Mouse (Mus musculus): ENCODE measurements around the gene Txndc11.

The Txndc11 gene

DNA sequence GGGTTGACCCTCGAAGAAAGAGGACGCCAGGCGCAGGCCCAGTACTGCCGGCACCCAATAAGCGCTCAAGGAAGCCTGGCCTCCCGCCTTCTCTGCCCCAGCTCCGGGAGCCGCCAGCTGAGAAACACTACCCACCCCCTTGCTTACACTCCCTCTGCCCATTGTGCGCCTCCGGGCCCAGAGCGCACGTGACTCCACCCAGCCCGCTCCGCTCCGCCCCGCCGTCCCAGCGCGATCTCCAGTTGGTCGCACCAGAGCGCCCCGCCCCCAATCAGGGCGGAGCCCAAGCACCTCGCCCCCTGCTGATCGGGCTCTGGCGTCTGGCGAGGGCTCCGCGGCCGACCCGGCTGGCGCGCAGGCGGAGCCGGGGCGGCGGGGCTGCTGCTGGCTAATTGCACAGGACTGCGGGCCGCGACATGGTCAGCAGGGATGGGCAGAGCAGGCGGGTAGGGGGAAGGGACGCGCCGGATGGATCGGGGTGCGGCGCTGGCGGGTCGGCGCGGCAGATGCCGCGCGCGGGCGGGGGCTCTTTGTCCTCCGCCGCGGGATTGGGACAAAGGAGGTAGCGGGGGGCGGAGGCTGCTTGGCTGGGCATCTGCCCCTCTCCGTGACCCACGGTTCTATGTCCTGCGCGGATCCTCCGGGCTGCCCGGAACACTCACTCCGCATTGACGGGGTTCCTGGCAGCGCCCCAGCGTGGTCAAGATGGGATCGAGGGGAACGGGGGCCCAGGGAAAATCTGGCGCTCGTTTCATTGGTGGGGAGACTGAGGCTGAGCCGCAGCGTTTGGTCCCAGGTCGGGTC is 68.2 kb downstream of the Txndc11 start, which contains the start of gene Litaf:
Gene Litaf (minus strand): TSS at position 129 of the 804 bp plus-strand sequence.
- peak; percentile 93 for DNase-seq (ENCODE audit: low read depth in 2 of 2, low spot score in 2 of 2)

DNA sequence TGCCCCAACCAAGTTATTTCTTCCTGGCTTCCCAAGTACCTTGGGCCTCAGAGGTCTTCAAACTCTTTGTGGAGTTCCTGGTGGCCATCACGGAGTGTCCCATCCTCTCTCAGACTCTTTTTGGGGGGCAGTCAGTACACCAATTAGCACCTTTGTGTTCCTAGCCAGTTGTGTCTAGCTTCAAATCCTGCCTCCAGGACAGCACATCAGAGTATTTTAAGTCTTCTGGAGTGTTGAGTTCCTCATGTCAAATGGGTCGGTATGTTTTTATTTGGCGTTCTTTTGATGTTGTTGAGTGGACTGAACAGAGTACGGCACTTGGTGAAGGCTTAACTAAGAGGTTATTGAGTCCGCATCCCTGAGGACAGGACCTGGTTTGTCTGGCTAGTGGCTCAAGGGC is 69.0 kb downstream of the Txndc11 start:
- no peak for DNase-seq (ENCODE audit: low read depth in 2 of 2, low spot score in 2 of 2)

DNA sequence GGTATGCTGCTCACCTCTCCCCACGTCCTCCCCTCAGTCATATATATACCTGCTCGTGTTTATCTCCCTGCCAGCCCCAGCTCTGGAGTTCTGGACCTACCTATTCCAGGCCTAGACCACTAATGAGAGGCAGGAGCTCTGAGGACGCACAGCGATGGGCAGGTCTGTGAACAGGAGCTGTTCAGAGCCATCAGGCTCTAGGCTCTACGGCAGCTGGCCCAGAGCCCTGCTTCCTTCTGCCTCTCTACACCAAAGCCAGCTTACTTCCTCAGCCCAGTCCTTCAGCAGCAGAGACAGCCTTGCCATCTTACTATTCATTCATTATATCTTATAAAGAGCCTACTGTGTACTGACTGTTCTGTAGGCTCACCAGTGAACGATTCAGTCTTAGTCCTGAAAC is 69.7 kb downstream of the Txndc11 start:
- no peak for DNase-seq (ENCODE audit: low read depth in 2 of 2, low spot score in 2 of 2)

DNA sequence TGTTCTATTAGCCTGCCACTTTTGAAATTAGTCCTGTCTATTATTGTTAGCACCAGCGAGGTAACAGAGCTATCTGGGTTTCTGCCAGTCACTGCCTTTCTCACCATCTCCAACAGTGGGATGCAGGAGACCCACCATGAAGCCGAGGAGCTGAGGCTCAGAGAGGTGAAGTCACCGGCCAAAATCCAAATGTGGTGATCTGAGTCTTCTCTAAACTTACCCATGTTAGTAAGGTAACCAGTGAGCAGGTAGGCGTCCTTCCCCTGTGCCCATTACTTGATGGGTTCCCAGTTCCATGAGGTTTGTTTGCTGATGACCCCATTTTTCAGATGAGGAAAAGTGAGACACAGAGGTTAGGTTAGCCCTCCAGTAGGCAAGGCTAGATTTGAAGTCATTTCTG is 70.1 kb downstream of the Txndc11 start:
- no peak for DNase-seq (ENCODE audit: low read depth in 2 of 2, low spot score in 2 of 2)

DNA sequence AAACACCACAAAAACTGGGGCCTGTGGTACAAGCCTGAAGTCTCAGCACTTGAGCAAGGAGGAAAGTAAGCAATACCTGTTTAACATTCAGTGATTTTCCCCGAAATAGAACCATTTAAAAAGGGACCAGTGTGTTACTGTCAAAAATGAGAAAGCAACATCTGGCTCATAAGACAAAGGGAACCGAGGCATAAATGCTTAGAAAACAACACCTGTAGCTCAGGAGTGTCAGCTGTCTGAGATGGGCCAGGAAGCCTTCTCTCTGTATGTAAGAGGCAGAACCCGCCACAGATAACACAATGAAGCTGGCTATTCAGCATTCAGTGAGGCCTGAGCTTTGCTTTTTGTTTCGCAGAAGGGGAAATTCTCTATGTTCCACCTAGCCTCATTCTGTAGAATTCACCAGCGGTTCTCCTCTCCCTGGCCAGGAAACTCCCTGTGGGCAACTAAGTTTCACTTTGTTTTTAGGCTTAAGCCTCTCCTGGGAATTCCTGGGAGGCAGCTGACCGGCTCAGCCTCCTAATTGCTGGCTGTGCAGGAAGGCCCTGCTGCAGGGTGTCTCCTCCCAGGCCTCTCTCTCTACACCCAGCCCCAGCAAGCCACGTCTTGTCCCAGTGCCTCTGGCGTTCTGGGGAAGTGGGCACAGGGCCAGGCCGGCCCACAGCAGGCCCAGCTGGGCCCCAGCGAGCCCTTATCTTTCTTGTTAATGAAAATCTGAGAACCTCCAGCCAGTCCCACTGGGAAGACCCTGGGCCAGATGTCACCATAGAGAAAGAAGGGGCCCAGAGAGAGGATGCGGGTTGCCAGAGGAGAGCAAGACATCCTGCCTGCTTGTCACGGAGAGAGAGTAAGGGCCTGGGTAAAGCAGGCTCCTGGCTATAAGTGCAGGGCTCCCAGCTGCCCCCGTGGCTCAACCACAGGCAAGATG is 71.4 kb downstream of the Txndc11 start:
- DNase-seq (ENCODE audit: low read depth in 2 of 2, low spot score in 2 of 2) = no peak

DNA sequence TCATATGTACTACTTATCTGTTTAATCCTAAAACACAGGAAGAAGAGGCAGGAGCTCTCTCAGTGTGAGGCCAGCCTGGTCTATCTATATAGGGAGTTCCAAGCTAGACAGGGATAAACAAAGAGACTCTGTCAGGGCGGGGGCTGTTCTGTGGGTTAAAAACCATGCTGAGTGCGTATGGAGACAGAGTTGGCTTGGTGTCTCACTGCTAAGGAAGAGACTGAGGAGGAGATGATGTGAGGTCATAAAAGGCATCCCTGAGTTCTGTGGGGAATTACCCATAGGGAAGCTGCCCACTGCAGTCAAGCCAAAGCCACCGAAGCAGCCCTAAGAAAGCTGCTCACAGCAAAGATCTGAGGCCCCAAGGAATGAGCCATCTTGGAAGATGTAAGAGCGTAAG is 73.8 kb downstream of the Txndc11 start, which contains the start of gene Snn:
Gene Snn (plus strand): TSS at position 301 of the 400 bp plus-strand sequence.
- DNase-seq (ENCODE audit: low read depth in 2 of 2, low spot score in 2 of 2) = no peak

DNA sequence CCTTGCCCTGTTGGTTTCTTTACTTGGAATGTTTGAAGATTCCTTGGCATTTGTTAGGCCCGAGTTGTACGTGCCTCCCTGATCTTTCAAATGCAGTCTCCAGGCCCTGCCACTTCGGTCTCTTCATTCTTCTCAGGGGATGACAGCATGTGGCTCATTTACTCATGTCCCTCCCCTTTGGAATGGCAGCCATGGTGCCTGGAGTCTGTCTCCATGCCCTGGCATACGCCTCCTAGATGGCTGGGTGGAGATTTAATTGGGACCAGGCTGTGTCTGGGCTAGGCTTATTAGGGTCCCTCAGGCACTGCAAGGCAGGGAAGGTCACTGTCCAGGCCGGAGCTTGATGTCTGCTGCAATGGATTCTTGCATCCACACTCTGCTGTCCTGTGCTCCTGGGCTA is 78.5 kb downstream of the Txndc11 start:
- no peak for DNase-seq (ENCODE audit: low read depth in 2 of 2, low spot score in 2 of 2)

DNA sequence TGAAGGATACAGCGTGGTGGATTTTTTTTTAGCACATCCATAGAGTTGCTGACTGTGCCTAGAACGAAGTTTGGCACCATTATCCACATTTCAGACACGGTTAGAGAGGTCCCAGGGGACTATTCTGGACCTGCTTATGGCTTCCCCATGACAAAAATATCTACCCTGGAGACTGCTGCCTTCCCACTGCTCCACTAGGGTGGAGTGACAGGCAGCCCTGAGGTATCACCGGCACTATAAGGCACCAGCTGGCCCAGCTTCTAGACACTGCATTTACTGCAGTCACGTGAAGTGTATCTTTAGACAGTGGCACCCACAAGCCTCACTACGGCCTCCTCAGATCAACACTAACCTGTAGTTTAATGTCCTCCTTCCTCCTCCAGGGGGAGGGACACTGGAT is 79.6 kb downstream of the Txndc11 start:
- DNase-seq (ENCODE audit: low read depth in 2 of 2, low spot score in 2 of 2) = no peak

DNA sequence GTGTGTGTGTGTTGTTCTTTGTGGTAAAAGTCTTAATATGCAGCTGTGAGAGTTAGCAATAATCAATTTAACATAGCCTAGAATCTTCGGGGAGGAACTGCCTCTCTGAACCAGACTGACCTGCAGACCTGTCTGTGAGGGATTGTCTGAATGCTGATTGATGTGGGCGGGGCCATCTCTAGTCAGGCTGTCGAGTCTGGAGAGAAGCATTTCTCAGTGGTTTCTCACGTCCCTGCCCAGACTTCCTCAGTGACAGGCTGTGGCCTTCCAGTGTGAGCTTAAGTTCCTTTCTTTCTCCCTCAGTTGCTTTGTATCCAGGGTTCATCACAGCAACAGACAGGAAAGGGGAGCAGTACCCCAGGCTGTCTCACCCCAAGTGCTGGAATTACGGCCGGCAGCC is 80.0 kb downstream of the Txndc11 start:
- DNase-seq (ENCODE audit: low read depth in 2 of 2, low spot score in 2 of 2) = no peak

DNA sequence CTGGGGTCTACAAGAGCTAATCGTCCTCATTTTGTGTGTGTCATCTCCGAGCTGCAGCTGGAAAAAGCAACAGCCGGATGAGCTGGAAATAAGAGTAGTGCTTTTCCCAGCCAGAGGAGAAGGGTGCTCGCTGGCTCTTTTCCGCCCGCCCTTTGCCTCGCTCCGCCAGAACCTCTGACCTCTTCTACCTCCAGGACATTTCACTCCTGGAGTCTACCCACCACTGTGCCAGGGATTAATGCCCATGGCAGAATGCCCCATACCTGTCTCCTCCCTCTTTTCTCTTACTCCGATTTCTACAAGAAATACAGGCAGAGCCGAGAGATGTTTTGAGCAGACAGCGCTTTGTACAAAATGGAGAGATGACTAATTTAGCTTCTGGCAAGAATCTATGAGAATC is 83.3 kb downstream of the Txndc11 start:
- DNase-seq (ENCODE audit: low read depth in 2 of 2, low spot score in 2 of 2) = no peak

DNA sequence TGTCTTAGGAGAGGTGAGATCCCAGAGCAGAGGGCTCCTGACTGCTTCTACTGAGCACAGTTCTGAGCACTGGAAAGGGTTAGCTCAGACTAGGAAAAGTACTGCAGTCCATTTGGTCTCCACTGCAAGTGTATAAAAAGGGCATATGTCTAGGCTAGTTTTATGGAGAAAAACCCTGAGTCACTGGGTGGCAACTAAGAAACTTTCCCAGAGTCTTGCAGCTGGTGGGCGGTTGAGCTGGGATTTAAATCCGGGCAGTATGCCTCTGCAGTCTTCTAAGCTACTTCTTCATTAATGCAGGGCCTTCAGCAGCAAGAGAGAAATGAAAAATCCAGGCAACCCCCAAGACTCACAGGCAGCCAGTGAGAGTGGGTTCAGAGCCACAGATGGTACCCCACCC is 84.2 kb downstream of the Txndc11 start:
- DNase-seq (ENCODE audit: low read depth in 2 of 2, low spot score in 2 of 2) = no peak

DNA sequence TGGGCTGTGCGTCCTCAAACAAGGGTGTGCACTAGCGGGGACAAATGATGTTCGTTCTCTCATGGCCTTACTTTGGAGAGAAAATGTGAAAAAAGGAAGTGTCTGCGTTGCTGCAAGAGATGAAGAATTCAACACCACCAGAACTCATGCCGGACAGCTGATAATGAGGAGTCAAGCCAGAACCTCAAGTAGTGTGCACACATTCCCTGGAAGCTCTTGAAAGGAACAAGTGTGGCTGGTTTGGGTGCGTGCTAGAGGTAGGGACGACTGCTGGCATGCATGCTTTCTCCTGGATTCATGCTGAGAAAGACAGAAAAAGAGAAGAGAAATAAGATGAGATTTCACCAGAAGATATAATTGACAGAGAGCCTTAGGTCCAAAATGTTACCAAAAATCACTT is 87.3 kb downstream of the Txndc11 start:
- no peak for DNase-seq (ENCODE audit: low read depth in 2 of 2, low spot score in 2 of 2)

DNA sequence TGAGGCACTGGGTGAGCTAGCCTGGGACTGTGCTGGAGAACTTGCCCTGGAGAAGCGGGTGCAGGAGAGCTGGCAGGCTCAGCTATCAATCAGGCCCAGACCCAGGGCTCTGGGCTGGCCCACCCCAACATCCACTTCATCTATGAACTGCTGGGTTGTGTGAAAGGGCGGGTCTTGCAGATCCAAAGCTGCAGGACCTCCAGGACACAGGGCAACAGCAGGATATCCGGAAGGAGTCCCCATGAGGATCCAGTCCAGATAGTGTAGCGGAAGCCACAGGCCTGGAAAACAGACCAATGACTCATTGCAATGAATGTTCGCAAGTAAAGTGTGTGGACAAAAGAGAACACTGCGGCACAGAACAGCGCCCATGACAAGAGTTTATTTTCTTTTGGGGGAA is 88.0 kb downstream of the Txndc11 start:
- DNase-seq (ENCODE audit: low read depth in 2 of 2, low spot score in 2 of 2) = no peak

DNA sequence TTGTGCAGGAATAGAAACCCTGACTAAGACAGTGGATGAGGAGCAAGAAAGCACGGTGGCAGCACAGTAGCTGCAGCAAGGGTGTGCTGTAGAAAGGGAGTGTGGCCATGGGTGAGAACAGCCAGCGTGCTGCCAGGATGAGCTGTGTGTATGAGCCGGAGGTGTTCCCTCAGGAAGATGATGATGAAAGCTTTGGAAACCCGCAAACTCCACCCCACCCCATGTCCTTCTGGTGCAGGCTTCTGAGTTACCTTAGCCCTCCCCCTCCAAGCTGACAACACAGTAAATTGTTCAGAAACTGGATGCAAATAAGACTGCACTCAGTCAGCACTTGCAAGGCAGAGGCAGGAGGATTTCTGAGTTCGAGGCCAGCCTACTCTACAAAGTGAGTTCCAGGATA is 91.2 kb downstream of the Txndc11 start:
- no peak for DNase-seq (ENCODE audit: low read depth in 2 of 2, low spot score in 2 of 2)

DNA sequence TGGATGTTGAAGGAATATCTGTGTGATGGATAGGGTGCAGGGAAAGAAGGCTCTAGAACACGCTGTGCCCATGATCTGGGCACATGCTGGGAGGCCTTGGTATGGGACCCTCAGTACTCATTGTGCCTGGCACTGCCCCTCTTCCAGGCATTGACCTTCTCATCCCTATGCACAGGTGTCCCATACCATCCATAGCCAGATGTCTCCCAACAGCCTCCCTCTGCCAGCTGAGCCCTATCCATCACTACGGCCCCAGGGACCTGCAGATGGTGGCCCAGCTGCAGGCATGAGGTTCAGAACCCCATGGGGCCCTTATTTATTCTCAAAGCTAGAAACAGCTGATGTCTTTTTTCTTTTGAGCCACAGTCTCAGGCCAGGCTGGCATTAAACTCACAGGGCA is 93.8 kb downstream of the Txndc11 start:
- no peak for DNase-seq (ENCODE audit: low read depth in 2 of 2, low spot score in 2 of 2)

DNA sequence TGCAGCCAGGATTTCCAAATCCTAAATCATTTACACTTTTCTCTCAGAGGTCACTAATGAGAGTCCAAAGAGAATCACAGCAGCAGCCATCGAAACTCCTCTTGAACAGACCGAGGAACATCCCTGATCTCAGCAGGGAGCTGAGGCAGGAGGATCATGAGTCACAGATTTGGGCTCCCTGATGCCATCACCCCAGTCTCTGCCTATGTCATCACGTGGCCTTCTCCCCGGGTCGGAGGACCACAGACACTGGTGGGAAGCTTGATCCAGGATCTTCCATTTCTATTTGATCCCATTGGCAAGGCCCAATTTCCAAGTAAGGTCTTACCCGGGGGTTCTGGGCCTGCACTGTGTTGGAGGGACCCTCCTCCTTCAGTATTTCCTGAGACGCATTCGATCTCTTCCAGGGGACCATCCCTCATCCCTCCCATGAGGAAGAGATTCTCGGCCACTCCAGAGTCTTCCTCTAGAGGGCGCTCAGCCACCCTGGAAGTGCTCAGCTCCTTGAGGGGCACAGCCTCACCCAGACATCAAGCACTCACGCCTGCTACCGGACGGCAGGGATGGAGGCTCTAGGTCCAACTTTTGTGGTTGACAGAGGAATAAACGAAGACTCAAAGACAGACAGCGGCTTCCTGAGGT is 98.5 kb downstream of the Txndc11 start:
- peak; percentile 36 to 52 for DNase-seq (ENCODE audit: low read depth in 2 of 2, low spot score in 2 of 2)

DNA sequence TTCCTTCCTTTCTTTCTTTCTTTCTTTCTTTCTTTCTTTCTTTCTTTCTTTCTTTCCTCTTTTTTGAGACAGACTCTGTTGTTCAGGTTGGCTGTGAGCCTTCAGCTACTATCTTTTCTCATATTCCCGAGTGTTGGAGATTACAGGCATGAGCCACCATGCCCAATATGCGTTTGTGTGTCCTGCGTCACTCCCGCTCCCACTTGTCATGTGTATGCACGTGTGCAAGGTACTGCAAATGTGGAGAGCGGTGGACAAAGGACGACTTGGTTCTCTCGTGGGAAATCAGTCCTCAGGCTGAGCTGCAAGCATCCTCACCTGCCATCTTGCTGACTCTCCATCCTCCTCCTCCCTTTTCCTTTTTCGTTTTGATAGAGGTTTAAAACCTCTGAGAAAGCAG is 99.2 kb downstream of the Txndc11 start:
- no peak for DNase-seq (ENCODE audit: low read depth in 2 of 2, low spot score in 2 of 2)

DNA sequence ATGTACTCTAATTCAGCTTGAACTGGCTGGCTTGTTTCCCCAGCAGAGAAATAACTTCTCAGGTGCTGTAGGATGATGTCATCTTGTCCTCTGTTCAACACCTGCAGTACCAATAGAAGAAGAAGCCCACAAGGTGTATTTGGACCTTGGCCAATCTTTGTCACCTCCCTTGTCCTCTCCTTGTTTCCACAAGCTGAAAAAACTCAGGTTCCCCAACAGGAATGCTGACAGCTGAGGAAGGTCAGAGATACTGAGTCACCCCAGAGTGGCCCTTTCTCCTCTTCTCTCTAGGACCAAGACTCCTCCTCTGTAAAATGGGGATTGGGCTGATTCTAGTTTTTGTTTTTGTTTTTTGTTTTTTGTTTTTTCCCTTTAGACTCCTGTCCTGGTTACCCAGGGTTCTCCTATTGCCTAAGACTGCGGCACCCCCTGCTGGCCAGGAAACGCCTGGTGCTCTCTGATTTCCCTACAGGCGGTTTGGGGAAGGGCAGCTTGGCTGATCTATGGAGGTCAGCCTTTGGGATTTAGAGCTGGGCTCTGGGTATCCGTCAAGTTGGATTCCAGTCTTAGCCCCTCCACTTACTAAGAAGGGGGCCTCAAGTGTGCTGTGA is 100.2 kb downstream of the Txndc11 start:
- DNase-seq (ENCODE audit: low read depth in 2 of 2, low spot score in 2 of 2) = peak; percentile 76 to 84

DNA sequence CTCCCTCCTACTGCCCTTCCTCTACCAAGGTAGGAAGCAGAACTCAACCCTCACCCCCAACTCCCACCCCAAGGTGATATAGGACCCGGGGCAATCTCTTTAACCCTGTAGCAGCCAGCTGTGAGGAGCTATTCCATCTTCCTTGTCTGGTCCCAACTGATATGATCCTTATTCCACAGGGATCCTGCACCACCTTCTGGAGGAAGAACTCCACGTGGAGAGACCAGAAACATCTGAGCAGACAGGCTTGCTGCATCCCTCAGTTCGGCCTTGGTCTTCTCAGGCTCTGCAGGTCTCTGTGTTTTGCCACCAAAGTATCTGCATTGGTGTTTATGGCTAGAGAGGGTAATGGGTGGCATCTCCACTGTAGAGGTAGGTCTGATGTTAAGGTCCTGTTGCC is 103.1 kb downstream of the Txndc11 start:
- DNase-seq (ENCODE audit: low read depth in 2 of 2, low spot score in 2 of 2) = no peak

DNA sequence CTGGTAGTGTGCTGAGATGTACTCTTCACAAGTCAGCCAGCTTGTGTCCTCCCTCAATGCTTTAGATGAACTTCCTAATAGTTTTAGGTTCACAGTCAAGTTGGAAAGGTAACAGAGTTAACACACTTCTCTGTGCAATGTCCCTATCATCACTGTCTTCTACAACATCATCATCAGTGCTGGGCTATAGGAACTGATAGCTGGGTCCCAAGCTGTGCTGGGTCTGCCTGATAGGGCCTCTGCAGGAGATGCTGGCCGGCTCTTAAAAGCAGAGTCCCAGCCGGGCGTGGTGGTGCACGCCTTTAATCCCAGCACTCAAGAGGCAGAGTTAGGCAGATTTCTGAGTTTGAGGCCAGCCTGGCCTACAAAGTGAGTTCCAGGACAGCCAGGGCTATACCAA is 103.6 kb downstream of the Txndc11 start:
- DNase-seq (ENCODE audit: low read depth in 2 of 2, low spot score in 2 of 2) = no peak

DNA sequence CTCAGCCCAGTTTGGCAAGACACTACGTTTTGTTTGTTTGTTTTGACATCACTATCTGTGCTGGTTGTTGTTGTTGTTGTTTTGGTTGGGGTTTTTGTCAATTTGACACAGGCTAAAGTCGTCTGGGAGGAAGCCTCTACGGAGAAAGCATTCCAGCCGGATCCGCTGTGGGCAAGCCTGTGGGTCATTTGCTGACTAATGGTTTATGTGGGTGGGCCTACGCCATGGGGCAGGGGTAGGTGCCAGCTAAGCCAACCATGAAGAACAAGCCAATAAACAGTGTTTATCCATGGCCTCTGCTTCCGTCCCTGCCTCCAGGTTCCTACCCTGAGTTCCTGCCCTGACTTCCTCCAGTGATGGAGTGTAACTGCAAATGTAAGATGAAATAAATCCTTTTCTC is 106.2 kb downstream of the Txndc11 start:
- DNase-seq (ENCODE audit: low read depth in 2 of 2, low spot score in 2 of 2) = no peak
